Mouse (Mus musculus) kidney, embryonic 14.5 days (tissue): Measurements from ENCODE around the gene Spp1. TPM values are rescaled to one million over a fixed set of nuclear protein-coding genes. Genes with fewer than 3 reads are reported as not detected.

ENCODE experiments used
- ATAC-seq: fragments of 200-750 bp; cut with Nextera tagmentation; 2 replicates; pipeline ENCODE4 v1.8.0; 2017; ENCODE audit warnings: moderate number of reproducible peaks, mild to moderate bottlenecking, moderate TSS enrichment, moderate library complexity; ENCODE audit not compliant: low FRiP score, low TSS enrichment
- H3K27ac ChIP-seq: fragments of 300-500 bp; sonication (generic); 2 replicates; pipeline ENCODE4 v1.5.1; 2014; ENCODE audit warnings: low read depth, mild to moderate bottlenecking, low read length, moderate library complexity, mixed read lengths
- H3K27me3 ChIP-seq: fragments of 300-500 bp; sonication (generic); 2 replicates; pipeline ENCODE4 v1.6.1; 2014; ENCODE audit warnings: mild to moderate bottlenecking, low read length; ENCODE audit not compliant: control insufficient read depth, insufficient read depth
- H3K36me3 ChIP-seq: fragments of 300-500 bp; sonication (generic); 2 replicates; pipeline ENCODE4 v1.6.1; 2014; ENCODE audit warnings: low read length, mixed read lengths; ENCODE audit not compliant: control insufficient read depth, insufficient read depth
- H3K4me1 ChIP-seq: fragments of 300-500 bp; sonication (generic); 2 replicates; pipeline ENCODE4 v1.6.1; 2014; ENCODE audit warnings: low read length, mixed read lengths; ENCODE audit not compliant: control insufficient read depth, insufficient read depth
- H3K4me2 ChIP-seq: fragments of 300-500 bp; sonication (generic); replicated peaks from 2 replicates; pipeline ENCODE4 v1.6.1; 2014; ENCODE audit warnings: low read depth, mild to moderate bottlenecking, low read length
- H3K4me3 ChIP-seq: fragments of 300-500 bp; sonication (generic); 2 replicates; pipeline ENCODE4 v1.5.1; 2014; ENCODE audit warnings: mild to moderate bottlenecking, low read length
- H3K9ac ChIP-seq: fragments of 300-500 bp; sonication (generic); 2 replicates; pipeline ENCODE4 v1.6.1; 2014; ENCODE audit warnings: low read depth, mild to moderate bottlenecking, low read length, moderate library complexity
- H3K9me3 ChIP-seq: fragments of 300-500 bp; sonication (generic); 2 replicates; pipeline ENCODE4 v1.6.1; 2016; ENCODE audit warnings: low read length; ENCODE audit not compliant: control insufficient read depth
- WGBS: fragments of 180-500 bp; shearing (Covaris S2); extraction: QIAGEN DNeasy Blood & Tissue Kit; methylation state at CpG from one replicate; pipeline ENCODE4 v1.1.7; 2014; 5-methylcytosine and 5-hydroxymethylcytosine counted together
- polyA plus RNA-seq: library from polyadenylated mRNA; unstranded; fragments of >200 nt; fragmentation: Nextera tagmentation; extraction: Ambion mirVana; gene quantifications from 2 replicates; pipeline ENCODE4 v1.2.1, GENCODE M21; 2014

Spp1 gene
- polyA plus RNA-seq, 1 experiment from 2014 or later = 6.7 TPM

DNA sequence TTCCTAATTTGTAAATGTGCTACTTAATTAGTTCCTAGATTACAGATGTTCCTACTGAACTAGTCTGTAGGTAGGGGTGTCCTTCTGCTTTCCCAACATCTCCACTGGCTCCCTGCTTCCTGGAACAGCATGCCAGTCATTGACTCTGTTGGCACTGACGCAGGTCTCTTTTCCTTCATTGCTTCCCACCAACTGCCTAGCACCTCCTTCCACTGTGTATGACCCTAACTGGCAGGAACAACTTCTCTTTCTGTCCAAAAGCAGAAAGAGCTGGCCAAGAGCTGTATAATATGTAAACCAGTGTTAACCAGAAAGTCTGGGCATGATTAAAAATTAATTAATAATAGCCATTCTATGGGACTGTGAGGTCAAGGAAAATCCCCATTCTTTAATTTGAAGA, 17.2 kb upstream of the Spp1 start:
- Histone ChIP-seq H3K4me2 (no peak overlapping the region), H3K36me3 (no peaks in the 10 kb centered on the region), H3K27me3 (no peaks in the 10 kb centered on the region), H3K4me3 (no peak overlapping the region), H3K9ac (no peak overlapping the region), H3K27ac (no peak overlapping the region), H3K9me3 (no peaks in the 10 kb centered on the region), H3K4me1 (no peaks in the 10 kb centered on the region)
- ATAC-seq = no peak
- 77% methylated on average over 1 of the region's 1 CpGs for WGBS

GRCm38 (mm10) chr5:104422039-104422438, 12.9 kb upstream of the Spp1 start:
- WGBS = 68% methylated on average over 2 of the region's 2 CpGs
- Histone ChIP-seq H3K27ac (no peak overlapping the region), H3K36me3 (no peaks in the 10 kb centered on the region), H3K4me1 (no peaks in the 10 kb centered on the region), H3K9me3 (no peaks in the 10 kb centered on the region), H3K27me3 (no peaks in the 10 kb centered on the region), H3K9ac (no peak overlapping the region), H3K4me2 (no peak overlapping the region), H3K4me3 (no peak overlapping the region)
- no peak for ATAC-seq

DNA sequence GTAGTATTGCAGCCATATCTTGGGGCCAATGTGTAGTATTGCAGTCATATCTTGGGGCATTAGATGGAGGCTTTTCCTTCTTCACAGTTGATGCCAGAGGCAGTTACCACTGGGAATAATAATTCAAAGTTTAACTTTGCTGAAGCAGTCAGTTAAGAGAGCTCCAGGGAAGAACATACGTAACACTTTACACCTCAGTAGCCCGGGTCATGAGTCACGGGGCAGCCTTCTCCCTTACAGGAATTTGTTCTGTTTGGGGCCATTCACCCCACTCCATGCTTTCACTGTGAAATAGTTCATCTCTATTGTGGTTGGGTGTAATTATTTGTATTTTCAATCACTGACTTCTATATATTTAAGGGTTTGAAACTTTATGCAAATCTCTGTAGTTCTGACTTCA, 11.1 kb upstream of the Spp1 start:
- ATAC-seq = no peak
- H3K27ac ChIP-seq = no peak overlapping the region
- 54% methylated on average over 3 of the region's 3 CpGs for WGBS
- no peaks in the 10 kb centered on the region for H3K4me1 ChIP-seq
- H3K36me3 ChIP-seq = no peaks in the 10 kb centered on the region
- no peak overlapping the region for H3K4me2 ChIP-seq
- no peak overlapping the region for H3K4me3 ChIP-seq
- no peaks in the 10 kb centered on the region for H3K27me3 ChIP-seq
- no peak overlapping the region for H3K9ac ChIP-seq
- H3K9me3 ChIP-seq = no peaks in the 10 kb centered on the region

DNA sequence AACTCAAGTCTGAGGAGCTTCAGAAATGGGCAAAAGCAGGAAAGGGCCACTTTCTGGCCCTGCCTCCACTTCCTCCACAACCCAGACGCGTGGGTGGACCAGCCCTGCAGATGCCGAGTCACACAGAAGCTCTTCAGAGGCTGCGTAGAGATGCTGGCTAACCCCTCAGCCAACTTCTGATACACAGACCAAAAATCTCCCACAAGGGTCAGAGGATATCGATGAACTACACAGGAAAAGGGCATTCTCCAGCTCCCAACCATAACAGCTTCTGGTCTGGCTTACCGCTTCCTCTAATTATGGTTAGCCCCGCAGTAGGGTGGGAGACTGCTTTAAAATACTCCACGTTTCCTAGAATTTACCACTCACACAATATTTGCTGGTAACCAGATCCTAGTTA, 9.0 kb upstream of the Spp1 start:
- Histone ChIP-seq H3K27ac (no peak overlapping the region), H3K9me3 (no peaks in the 10 kb centered on the region), H3K4me1 (no peaks in the 10 kb centered on the region), H3K9ac (no peak overlapping the region), H3K4me2 (no peak overlapping the region), H3K27me3 (no peaks in the 10 kb centered on the region), H3K4me3 (no peak overlapping the region), H3K36me3 (no peaks in the 10 kb centered on the region)
- no peak for ATAC-seq
- 62% methylated on average over 8 of the region's 8 CpGs for WGBS

- 37% methylated on average over 12 of the region's 12 CpGs for WGBS
- H3K27me3 ChIP-seq = no peaks in the 10 kb centered on the region
- H3K4me2 ChIP-seq = no peak overlapping the region
- no peaks in the 10 kb centered on the region for H3K36me3 ChIP-seq
- H3K9me3 ChIP-seq = no peaks in the 10 kb centered on the region
- no peak for ATAC-seq
- no peak overlapping the region for H3K4me3 ChIP-seq
- H3K27ac ChIP-seq = no peak overlapping the region
- no peak overlapping the region for H3K9ac ChIP-seq
- H3K4me1 ChIP-seq = no peaks in the 10 kb centered on the region
These were observed 2.0 kb upstream of the Spp1 start for GRCm38 (mm10) chr5:104432886-104433285.

- Histone ChIP-seq H3K9me3 (no peaks in the 10 kb centered on the region), H3K36me3 (no peaks in the 10 kb centered on the region), H3K4me3 (no peak overlapping the region), H3K27me3 (no peaks in the 10 kb centered on the region), H3K9ac (no peak overlapping the region), H3K4me2 (no peak overlapping the region), H3K4me1 (no peaks in the 10 kb centered on the region), H3K27ac (no peak overlapping the region)
- 36% methylated on average over 6 of the region's 6 CpGs for WGBS
- no peak for ATAC-seq
These were observed 851 bp upstream of the Spp1 start for GRCm38 (mm10) chr5:104433968-104434565.

DNA sequence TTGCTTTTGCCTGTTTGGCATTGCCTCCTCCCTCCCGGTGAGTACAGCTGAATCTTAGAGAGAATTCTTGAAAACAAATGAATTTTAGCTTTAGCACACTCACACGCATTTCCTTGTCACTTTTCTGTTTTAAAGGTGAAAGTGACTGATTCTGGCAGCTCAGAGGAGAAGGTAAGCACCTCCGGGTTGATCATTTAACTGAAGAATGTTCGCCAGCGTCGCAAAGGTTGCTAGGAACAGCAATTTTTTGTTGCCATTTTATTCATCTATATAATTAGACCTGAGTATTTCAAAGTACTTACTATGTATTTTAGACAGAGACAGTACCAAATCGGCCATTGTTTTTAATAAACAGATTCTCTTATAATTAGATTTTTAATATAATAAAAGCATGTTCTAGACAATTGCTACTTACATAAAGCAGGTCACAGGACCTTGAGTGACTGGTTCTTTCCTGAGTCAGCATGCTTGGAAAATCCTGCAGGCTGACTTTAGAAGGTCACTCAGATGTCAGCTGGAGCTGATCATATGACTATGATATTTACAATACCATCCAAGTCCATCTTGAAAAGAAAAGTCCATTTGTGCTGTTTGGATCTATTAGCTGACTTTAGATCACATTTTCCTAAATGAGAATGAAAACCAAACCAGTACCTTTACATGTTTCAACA, 1.6 kb downstream of the Spp1 start:
- H3K4me2 ChIP-seq = no peak overlapping the region
- H3K4me3 ChIP-seq = no peak overlapping the region
- no peaks in the 10 kb centered on the region for H3K4me1 ChIP-seq
- no peaks in the 10 kb centered on the region for H3K27me3 ChIP-seq
- no peak overlapping the region for H3K9ac ChIP-seq
- H3K27ac ChIP-seq = no peak overlapping the region
- WGBS = 76% methylated on average over 7 of the region's 7 CpGs
- H3K36me3 ChIP-seq = no peaks in the 10 kb centered on the region
- ATAC-seq = no peak
- H3K9me3 ChIP-seq = no peaks in the 10 kb centered on the region

DNA sequence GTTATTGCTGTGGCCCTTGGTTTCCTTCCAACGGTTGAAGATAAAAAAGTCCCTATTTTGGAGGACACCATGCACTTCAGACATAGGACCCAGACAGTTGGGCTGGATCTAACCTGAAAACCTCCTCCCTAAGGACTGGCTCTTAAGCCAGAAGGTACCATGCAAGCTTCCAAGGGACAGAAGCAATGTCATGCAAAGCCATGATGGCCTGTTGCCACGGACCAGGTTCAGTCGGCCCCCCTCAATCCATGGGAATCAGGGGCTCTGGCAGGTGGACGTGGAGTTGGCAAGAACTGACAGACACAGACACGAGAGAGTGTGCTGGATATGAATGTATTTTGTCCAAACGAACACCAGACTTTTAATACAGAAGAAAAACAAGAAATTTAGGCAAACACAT, 7.5 kb downstream of the Spp1 start:
- Histone ChIP-seq H3K9me3 (no peaks in the 10 kb centered on the region), H3K4me1 (no peaks in the 10 kb centered on the region), H3K36me3 (no peaks in the 10 kb centered on the region), H3K4me3 (no peak overlapping the region), H3K9ac (no peak overlapping the region), H3K27ac (no peak overlapping the region), H3K4me2 (no peak overlapping the region), H3K27me3 (no peaks in the 10 kb centered on the region)
- WGBS = 71% methylated on average over 6 of the region's 6 CpGs
- ATAC-seq = no peak

DNA sequence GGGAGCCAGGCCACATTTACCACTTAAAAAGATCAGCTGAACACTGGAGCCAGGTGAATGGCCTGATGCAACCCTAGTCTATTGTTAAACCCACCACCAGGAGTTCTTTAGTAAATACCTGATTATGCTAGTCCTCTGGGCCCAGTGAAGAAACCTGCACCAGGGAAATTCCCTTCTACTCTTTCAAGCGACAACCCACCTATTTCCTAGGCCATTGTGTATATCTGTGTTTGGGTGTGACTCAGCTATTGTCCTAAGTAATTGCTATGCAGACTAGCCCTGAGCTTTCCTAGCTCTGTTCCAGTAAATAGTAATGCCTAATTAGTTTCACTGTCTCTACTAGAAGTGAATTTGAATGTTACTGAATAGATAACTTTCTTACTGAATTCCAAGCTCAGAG, 7.9 kb downstream of the Spp1 start:
- no peak overlapping the region for H3K9ac ChIP-seq
- ATAC-seq = no peak
- H3K4me2 ChIP-seq = no peak overlapping the region
- no peaks in the 10 kb centered on the region for H3K27me3 ChIP-seq
- H3K4me1 ChIP-seq = no peaks in the 10 kb centered on the region
- H3K4me3 ChIP-seq = no peak overlapping the region
- no peaks in the 10 kb centered on the region for H3K9me3 ChIP-seq
- H3K27ac ChIP-seq = no peak overlapping the region
- no peaks in the 10 kb centered on the region for H3K36me3 ChIP-seq
- WGBS = 70% methylated on average over 1 of the region's 1 CpGs
